Mouse (Mus musculus): ENCODE data around the gene Aplp1.

Aplp1 gene

DNA sequence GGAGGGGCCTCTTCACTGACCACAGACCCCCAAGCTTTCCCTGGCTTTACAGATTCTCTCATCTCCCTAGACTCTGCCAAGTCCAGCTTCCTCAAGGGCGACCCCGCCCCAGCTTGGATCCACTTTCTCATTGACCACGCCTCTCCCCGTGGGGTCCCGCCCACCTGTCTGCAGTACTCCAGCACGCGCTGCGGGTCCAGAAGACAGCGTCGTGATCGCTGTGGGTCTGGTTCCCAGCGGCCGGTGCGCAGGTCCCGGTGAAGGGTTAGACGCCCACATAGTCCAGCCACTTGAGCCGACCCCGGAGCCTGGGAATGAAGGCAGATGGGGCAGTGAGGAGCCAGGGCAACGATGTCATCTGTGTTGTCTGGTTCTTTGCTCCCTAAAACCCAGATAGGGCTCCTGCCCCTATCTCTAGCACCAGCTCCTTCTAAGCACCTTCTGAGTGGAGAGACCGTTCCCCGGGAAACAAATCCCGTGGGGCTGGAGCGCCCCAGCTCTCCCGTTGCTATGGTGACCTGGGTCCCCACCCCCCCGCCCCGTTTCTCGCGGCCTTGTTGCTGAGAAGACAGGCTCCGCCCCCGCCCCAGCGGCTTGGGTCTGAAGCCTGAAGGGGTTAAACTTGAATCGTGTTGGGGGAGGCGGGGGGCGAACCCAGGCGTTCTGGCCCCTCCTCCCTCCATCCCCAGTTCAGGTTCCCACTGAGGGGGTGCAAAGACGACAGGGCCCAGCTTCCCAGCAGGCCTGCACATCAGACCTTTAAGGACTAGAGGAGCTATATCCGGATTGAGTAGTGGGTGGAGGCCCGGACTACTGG is 973 bp downstream of the Aplp1 start:
- DNase-seq, result peak; percentile 17

DNA sequence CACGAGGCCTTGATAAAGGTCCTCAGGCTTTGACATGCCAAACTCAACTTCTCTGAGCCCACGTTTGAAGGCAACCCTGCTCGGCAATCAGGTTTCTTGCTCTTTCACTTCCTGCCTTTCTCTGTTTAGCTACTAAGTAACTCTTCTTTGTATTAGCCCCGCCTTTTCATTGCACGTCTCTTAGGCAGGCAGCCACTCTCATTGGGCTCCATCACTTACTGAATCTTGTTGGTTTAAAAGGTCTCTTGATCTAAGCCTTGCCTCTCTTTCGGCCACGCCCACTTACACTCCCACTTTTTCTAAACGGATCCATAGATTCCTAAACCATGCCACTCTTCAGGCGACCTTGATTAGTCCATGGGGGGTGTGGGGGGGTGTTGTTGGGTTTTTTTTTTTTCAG is 1.6 kb downstream of the Aplp1 start:
- no peak for DNase-seq

DNA sequence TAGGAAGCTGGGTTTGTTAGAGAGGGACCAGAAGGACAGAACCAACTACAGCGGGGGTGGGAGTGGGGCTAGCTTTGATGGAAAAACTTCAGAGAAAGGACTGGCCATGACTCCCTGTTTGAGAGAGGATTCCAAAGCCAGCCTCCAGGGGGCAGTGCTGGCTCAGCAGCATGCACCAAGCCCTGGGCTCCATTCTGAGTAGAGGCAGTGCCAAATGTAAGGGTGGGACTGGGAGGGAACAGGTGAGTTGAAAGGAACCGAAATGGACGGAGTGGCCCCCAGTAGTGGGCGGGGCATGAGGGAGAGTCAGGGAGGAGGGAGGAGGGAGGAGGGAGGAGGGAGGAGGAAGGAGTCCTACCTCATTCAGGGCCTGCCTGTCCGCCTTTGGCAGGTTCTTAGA is 4.6 kb downstream of the Aplp1 start:
- DNase-seq, result peak; percentile 57

GRCm38 (mm10) chr7:30439734-30440133 is 5.6 kb downstream of the Aplp1 start:
- no peak for DNase-seq

DNA sequence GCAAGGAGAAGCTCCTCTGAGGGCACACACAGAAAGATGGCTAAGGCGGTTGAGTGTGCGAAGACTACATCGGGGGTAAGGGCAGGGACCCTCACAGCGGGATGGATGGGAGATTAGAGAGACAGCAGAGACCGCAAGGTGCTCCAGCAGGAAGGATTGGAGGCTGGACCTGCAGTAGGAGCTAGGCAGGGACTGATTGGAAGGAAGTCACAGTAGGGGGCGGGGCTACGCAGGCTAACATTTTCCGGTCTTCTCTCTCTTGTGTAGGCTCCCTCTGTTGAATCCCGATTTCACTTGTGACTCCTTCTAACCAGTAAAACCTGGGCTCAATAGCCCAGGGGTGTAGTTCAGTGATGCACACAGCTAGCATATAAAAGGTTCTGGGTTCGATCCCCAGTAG is 8.5 kb downstream of the Aplp1 start:
- DNase-seq, result no peak

DNA sequence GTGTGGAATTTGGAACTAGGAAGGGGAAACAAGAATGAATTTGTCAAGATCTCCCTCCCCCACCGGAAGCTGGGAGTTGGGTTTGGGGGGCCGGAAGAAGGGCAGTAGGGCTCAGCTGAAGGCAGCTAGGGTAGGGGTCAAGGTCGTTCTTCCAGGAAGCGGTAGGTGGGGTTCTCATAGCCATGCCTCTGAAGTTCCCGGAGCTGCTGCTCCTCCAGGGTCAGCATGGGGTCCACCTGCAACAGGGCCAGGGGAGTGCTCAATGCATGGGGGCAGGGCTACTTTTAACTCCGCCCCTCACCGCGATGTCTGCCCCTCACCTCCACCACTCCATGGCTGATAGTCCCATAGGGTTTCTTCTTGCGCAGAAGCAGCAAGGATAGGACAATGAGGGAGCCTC is 10.2 kb downstream of the Aplp1 start:
- DNase-seq, result no peak

DNA sequence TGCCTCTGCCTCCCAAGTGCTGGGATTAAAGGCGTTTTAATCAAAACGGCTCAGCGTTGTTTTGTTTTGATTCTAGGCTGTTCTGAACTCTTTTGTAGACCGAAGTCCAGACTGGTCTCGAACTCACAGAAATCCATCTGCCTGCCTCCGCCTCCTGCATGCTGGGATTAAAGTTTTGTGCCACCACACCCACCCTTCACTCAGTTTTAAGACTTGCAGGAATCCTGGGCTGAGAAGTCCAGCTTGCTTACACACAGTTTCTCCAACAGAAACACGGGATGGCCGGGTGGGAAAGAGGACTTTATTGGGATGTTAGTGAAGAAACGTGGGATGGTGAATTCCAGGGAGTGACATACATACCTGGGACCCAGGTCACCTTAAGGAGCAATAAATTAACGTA is 10.6 kb downstream of the Aplp1 start:
- no peak for DNase-seq

DNA sequence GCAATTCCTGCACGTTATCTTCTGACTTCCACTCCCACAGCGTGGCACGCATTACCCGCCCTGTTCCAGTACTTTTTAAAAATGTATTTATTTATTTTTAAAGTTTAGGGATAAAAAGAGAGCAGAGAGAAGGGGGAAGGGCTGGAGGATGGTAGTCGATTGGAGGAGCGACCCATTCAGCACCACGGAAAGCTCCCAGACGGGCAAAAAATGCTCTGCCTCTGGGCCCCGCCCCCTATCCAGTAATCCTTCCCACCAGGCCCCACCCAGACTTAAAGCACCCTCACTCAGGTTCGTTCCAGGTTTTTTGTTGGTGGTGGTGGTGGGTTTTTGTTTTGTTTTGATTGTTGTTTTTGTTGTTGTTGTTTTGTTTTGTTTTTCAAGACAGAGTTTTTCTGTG is 11.1 kb downstream of the Aplp1 start:
- peak; percentile 63 for DNase-seq

GRCm38 (mm10) chr7:30431793-30432192 is 13.5 kb downstream of the Aplp1 start:
- DNase-seq, result peak; percentile 66

- DNase-seq, result no peak
Observed at GRCm38 (mm10) chr7:30430191-30430590, 15.1 kb downstream of the Aplp1 start.

- DNase-seq, result no peak
Observed at GRCm38 (mm10) chr7:30429327-30429726, 16.0 kb downstream of the Aplp1 start.

- peak; percentile 35 for DNase-seq
Observed at GRCm38 (mm10) chr7:30423071-30423641, 22.2 kb downstream of the Aplp1 start.

DNA sequence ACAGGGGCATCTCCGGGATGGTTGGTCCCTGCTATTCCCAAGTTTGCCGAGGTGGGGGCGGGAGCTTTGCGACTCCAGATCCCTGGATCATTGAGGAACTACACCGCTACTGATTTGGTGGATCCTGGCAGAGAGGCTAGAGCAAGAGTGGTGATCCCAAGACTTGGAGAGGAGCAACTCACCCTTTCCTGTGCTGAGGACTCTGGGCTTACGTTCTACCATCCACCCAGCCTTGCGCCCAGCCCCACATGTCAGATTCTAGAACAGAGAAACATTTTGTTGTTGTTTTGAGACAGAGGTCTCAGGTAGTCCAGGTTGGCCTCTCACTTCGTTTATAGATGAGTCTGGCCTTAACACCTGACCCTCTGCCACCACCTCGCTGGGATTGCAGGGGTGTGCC is 22.8 kb downstream of the Aplp1 start:
- no peak for DNase-seq

GRCm38 (mm10) chr7:30421890-30422435 is 23.4 kb downstream of the Aplp1 start:
- peak; percentile 89 for DNase-seq

DNA sequence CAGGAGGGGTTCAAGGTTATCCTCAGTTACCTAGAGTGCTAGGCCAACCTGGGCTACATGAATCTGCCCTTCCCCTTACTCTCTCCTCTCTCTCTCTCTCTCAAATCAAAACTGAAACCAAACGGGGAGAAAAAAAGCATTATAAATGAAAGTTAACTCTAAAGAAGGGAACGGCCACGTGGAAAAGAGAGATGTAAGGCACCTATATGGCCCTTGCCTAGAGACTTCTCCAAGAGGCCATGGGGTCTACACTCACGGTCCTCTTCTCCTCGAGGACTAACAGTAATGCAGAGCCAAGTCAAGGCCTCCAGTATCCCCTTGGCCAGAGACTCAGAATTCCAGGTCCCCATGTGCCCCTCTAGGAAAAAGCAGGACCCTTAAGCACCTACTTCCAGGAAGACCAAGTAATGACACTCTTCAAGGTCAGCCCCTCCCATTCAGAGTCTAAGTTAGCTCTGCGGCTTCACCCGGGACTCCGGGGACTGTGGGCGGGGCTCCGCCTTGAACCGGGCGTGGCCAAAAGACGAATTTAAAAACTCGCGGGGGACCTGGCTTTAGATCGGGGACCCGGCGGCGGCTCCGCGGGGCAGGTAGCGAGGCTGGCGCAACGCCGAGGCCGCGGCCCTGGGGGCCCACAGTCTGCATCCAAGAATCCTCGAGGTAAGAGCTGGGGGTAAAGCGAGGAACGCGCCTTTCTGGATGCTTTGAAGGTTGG is 24.0 kb downstream of the Aplp1 start, which contains the start of gene Nfkbid:
Gene Nfkbid (plus strand): TSS at position 558 of the 715 bp plus-strand sequence.
- DNase-seq, result peak; percentile 73

DNA sequence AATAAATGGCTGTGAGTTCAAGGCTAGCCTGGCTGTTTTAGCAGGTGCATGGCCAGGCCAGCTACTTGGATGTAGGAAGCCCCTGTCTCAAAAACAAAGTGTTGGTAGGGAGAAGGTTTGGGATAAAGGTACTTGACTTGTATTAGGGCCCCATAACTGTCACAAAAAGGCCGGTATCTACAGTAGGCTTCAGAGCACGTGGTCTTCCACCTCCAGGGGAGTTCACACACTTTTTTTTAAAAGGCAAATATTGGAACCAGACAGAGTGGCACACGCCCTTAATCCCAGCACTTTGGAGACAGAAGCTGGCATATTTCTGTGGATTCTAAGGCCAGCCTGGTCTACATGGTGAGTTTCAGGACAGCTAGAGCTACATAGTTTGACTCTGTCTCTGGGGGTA is 24.7 kb downstream of the Aplp1 start:
- DNase-seq, result no peak

DNA sequence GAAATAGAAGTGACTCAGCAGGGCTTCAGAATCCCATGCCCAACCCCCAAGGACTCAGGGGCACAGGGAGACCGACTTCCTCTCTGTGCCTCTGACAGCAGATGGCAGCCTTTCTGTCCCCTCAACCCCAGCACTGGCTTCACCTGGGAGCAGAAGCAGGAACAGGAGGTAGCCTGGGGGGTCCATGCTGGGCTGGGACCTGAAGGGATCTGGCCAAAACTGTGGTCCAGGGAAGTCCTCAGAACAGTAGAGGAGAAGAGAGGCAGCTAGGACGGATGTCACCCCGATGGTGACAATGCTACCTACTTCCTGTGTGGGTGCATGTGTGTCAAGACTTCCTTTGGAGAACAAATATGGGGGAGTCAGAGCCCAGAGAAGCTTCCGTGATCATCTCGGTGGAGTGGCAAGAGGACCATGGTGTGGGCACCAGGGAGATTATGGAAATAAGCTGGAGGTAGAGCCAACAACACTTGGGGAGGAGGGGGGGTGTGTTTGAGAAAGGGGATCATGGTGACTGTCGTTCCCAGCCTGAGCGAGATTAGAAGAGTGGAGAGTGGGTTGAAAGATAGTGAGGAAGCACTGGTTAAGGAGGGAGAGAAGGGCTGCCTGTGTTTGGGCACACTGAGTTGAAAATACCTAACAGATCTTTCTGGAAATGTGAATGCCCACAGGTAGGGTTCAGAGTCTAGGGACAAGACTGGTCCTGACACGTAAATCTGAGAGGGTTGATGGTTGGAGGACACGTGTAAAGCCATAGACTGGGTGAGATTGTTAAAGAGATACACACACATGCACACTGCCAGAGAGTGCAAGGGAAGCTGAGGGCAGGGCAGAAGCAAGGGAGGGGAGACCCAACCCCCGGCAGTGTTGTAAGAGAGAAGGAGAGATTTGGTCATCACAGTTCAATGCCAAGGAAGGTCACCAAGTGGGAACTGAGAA is 25.5 kb downstream of the Aplp1 start, which contains the start of gene Hcst:
Gene Hcst (minus strand): TSS at position 294 of the 939 bp plus-strand sequence.
- DNase-seq, result no peak

DNA sequence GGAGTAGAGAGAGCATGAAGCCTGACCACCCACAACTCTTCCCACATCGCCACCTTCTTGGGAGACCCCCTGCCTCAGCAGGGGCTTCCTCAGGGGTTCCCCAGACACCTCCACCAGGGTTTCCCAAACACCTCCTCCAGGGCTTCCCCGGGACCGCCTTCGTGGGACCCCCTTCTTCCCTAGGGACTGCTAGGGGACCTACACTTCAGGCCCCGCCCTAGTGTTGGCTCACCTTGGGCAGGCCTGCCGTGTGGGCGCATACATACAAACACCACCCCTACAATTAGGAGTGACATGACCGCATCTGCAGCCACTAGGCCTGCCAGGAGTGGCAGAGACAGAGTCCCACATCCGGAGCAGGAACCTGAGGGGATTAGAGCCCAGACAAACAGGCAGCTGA is 27.5 kb downstream of the Aplp1 start:
- no peak for DNase-seq

DNA sequence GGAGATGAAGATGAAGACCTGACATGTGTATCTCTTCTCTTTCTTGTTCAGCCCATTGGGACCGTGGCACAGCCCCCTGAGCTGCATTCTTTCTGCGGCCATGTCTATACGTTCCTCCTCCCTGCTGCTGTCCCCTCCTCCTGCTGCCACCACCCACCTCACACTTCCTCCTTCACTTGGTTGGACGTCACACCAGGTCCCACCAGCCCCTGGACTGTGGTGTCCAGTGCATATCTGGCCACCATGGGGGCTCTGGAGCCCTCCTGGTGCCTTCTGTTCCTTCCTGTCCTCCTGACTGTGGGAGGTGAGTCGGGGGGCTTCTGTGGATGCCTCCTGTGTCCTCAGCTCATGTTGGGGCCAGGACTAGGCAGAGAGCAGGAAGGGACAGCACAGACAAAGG is 31.7 kb downstream of the Aplp1 start, which contains the start of gene Tyrobp:
Gene Tyrobp (plus strand): TSS at position 165 of the 400 bp plus-strand sequence.
- DNase-seq, result peak; percentile 14

DNA sequence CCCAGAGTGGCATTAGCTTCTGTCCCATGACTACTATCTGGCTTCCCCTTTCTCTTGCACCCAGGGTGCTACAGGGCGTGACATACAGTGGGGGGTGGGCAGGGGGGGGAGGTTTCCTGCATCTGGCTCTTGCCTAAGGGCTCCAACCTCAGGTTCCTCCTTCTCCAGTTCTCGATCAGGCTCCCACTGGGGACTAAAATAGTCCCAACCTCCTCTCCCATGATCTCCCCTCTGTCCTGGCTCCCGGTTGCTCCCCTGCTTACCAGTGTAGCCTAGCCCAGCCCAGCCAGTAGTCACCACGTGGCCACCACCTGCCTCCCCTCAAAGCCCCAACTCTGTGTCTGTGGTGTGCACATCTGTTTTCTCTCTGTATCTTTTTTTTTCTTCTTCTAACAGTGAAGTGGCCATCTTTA is 32.6 kb downstream of the Aplp1 start:
- no peak for DNase-seq

- DNase-seq, result no peak
Observed at GRCm38 (mm10) chr7:30411023-30411422, 34.3 kb downstream of the Aplp1 start.

DNA sequence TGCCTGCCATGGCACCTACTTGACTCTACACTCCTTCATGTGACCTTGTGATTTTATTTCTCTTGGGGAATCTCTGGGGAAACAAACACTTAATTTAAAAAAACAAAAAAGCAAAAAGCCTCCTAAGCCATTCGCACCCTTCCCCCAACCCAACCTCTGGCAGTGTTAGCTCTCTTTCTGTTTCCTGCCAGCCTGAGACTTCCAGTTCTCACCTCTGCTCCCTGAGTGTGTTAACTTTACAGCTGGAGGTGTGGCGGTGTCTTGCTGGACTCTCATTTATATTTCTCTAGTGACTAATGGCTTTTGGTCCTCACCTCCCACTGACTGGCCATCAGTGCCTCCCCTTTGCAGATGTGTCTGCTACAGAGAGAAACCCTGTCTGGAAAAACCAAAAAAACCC is 35.5 kb downstream of the Aplp1 start:
- no peak for DNase-seq
